Mouse (Mus musculus) brown adipose tissue, adult 24 weeks (tissue): ENCODE data around the gene Nfkbib. TPM values are rescaled to one million over a fixed set of nuclear protein-coding genes. Genes with fewer than 3 reads are reported as not detected.

Experiments
- H3K27ac ChIP-seq: fragments of 200-500 bp; replicated peaks from 2 replicates; pipeline ENCODE4 v1.5.1; 2012; ENCODE audit warnings: low read depth, mild to moderate bottlenecking, low read length
- H3K4me1 ChIP-seq: fragments of 200-500 bp; 2 replicates; pipeline ENCODE4 v1.6.1; 2012; ENCODE audit warnings: low read length, mixed read lengths; ENCODE audit not compliant: control insufficient read depth, insufficient read depth, insufficient read length
- H3K4me3 ChIP-seq: fragments of 200-500 bp; 2 replicates; pipeline ENCODE4 v1.5.1; 2012; ENCODE audit warnings: low read depth, mild to moderate bottlenecking, low read length, moderate library complexity; ENCODE audit not compliant: insufficient read depth
- polyA plus RNA-seq: library from polyadenylated mRNA; stranded (reverse); fragments of >200 nt; gene quantifications from 2 replicates; pipeline ENCODE4 v1.2.4, GENCODE M21; 2012; ENCODE audit not compliant: missing spikeins, insufficient read depth, insufficient read length

The Nfkbib gene
- polyA plus RNA-seq, 1 experiment, result 15.5 TPM

DNA sequence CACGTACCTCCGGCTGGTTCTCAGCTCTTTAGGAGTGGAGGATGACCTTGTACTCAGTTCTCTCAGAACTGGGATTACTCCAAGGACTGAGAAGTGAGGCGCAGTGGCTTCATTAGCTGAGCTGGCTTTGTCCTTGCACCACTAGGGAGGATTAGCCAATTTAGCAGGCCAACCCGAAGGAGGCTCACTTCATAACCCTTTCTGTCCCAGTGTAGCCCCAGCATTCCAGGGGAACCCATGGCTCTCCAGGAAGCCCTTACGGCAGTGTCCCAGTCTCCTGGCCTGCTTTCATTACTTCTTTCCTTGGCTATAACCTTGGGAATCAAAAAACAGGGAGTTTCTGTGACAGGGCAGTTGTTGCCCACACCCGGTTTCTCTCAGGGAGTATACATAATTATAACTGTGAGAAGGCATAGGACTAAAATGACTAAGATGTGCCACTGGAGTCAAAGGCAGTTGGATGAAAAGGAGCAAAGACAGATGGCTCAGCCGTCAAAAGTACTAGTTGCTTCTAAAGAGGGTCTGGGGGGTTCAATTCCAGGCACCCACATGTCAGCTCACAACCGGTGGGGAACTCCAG, 40.4 kb upstream of the Nfkbib start:
- Histone ChIP-seq H3K4me1 (peaks cover 17% of the 10 kb centered on the region), H3K4me3 (peak overlapping the region; percentile 69)

DNA sequence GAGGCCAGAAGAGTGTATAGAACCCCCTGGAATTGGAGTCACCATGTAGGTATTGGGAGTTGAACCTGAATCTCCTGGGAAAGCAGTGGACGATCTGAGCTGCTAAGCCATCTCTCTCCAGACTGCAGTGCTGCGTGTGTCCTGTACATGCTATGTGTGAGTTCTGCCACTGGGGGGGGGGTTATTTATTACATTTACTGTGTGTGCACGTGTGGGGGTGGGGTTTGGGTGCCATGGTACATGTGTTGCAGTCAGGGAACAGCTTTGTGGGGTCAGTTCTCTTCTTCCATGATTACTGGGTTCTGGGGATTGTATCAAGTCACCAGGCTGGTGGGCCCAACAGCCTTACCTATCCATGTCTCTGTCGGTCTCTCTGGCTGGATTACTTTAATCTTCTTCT, 39.6 kb upstream of the Nfkbib start:
- peaks cover 11% of the 10 kb centered on the region for H3K4me1 ChIP-seq
- H3K4me3 ChIP-seq, result no peak overlapping the region
- 0 out of 2 replicates have a peak overlapping the region, but pooled peaks have one; percentile 14 for H3K27ac ChIP-seq

More for the DNA sequence above, 40.4 kb upstream of the Nfkbib start:
- H3K27ac ChIP-seq, result peak overlapping the region; percentile 99

DNA sequence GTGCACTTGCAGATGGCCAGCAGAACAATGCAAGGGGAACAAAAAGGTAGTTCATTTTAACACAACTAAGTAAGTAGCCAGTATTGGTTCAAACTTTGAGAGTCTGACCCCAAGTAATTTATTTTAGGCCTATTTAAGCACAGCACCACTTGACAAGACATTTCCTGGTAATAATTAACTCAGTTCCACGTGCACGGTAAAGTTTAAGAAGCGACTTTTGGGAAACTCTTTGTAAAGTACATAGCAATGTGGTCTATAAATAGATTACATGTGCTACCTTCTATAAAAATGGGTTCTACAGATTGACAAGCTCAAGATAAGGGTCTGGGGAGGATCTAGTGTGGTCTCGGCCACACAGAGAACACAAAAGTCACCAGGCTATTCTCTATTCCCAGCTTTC, 36.4 kb upstream of the Nfkbib start:
- Histone ChIP-seq H3K4me3 (no peak overlapping the region), H3K27ac (peak overlapping the region; percentile 93), H3K4me1 (peaks cover 18% of the 10 kb centered on the region)

DNA sequence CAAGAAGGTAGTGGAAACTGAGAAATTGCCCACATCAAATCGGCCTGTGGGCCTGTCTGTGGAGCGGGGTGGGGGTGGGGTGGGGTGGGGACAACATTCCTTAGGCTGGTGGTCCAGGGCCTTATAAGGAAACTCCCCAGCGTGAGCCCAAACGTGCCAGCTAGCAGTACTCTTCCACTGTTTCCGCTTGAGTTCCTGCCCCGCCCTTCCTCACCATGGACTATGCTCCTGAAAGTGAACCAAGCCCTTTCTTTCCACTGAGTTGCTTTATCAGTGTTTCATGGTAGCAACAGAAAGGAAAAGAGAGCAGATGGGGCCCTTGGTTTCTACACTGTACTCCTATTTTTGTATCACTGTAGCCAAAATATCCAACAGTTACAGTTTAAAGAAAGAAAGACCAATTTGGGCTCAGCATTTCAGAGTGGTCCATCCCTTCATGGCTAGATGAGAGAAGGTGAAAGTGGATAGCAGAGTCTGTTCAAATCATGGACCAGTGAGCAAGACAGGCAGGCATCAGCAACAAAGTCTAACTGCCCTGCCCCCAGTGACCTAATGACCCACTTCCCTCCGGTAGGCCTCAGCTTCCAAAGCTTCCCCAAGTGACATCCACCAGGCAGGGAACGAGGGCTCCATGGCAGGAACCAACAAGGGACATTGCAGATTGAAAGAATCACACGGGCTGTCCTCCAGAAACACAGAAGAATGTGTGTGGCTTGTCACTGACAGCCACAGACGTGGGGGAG, 35.7 kb upstream of the Nfkbib start:
- Histone ChIP-seq H3K4me3 (no peak overlapping the region), H3K27ac (peak overlapping the region; percentile 98), H3K4me1 (peaks cover 15% of the 10 kb centered on the region)

DNA sequence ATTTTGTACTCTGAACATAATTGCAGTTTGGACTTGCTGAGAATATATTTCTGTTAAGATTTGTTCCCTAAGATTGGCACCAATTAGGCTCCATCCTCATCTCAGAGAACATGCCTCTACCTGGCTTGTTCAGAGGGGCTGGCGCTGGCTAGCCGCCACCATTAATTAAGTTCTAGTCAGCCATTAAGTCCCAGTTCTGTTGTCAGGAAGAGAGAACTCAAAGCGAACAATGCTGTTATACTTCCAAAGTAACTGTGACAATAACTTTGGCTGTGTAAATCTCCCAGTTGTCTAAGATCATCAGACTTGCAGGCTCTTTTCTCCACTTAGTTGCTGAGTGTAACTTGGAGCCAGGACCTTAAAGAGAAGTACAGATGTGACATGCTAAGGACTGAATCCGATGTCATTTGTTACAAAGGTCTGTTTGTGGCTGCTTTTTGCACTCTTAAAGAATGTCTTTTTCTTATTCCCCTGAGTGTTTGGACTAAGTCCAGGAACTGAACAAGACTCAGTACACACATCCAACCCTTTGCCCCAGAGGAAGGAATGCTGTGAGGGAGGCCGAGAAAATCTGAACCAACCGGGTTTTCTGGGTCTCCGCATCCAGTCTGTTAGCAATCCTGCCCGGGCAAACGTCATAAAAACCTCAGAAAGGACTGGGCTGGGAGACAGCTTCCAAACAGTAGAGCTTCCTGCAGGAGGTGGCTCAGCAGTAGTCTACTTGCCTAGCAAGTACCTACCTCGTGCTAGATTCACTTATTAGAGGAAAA, 34.8 kb upstream of the Nfkbib start:
- peak overlapping the region; percentile 13; the same call in 1 of the 2 replicates for H3K4me3 ChIP-seq
- H3K4me1 ChIP-seq, result peaks cover 15% of the 10 kb centered on the region
- H3K27ac ChIP-seq, result peak overlapping the region; percentile 98

DNA sequence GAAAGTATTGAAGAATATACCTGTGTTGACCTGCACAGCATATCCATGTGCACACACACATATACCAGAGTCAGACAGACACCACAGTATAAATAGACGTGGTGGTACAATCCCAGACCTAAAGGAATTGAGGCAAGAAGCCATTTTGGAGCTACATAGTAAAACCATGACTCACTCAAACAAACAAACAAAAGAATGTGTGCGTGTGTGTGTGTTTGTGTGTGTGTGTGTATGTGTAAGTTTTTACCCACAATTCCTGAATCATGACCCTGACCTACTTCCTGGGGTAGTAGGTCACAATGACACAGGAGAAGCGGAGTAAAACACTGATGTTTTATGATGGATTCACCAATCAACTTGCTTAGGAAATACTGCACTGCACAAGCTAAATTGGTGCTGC, 34.1 kb upstream of the Nfkbib start:
- H3K27ac ChIP-seq, result peak overlapping the region; percentile 98
- H3K4me3 ChIP-seq, result no peak overlapping the region
- peaks cover 16% of the 10 kb centered on the region for H3K4me1 ChIP-seq

DNA sequence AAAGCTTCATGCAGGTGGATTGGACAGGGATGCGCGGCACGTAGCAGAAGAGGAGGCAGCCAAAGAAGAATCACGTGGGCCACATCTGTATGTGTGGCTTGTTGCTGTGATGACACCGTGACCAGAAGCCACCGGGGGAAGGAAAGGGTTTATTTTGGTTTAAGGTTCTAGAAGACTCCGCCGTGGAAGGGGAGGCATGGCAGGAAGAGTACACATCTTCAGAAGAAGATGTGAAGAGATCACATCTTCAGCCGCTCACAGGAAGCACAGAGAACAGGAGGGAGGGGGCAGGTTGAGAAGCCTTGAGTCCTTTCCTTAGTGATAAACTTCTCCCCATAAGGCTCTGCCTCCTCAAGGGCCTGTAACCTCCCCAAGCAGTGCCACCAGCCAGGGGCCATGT, 32.7 kb upstream of the Nfkbib start:
- H3K4me1 ChIP-seq, result peaks cover 18% of the 10 kb centered on the region
- no peak overlapping the region for H3K4me3 ChIP-seq
- no peak overlapping the region for H3K27ac ChIP-seq

DNA sequence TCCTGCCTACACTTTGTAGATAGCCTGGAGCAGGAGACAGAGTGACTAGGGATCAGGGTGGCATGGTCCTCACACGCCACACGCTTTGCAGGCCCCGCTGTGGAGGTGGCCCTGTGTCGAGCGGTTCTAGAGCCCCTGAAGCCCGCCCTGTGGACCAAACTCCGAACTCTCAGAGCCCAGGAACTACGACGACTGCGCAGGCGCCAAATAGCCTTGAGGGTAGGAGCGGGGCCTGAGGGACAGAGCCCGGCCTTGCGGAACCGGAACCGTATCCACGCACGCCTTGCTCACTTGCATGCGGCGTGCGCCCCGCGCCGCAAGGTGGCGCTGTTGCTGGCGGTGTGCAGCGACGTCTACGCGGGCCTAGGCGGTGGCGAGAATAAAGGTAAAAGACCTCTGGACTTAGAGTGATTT, 29.3 kb upstream of the Nfkbib start:
- Histone ChIP-seq H3K27ac (peak overlapping the region; percentile 90), H3K4me1 (peaks cover 9% of the 10 kb centered on the region), H3K4me3 (peak overlapping the region; percentile 55)

DNA sequence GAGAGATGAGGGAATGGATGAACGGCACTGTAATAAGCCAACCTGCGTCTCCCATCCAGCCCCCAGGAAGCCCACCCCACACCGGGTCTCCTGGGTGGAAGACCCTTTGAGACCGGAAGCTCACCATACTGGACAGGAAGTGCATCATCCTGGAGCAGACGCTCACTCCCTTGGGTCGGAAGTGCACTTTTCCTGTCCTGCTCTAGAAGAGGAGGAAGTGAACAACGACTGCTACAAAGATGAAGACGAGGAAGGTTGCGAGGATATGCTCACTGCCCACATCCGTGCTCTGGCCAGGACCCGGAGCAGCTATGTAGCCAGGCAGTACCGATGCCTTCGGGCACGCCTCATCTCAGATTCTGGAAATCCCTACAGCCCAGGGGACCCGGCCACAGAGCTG, 28.5 kb upstream of the Nfkbib start:
- Histone ChIP-seq H3K4me1 (peaks cover 3% of the 10 kb centered on the region; the same call in 1 of the 2 replicates), H3K27ac (peak overlapping the region; percentile 90), H3K4me3 (peak overlapping the region; percentile 55)

DNA sequence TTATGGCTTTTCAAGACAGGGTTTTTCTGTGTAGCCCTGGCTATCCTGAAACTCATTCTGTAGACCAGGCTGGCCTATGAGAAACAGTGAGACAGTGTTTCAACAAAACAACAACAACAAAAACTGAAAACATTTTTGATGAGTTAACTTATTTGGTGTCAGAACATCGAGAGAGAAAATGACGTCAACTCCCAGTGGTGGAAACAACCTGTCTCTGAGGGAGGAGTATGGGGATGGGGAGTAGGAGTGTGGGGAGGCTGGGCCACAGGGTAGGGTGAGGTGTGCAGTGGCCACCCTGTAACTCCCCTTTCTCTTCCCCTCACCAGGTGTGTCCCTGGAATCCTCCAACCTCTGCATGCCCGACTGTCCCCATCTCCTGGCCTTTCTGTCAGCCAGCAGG, 27.2 kb upstream of the Nfkbib start:
- peaks cover 2% of the 10 kb centered on the region; the same call in 1 of the 2 replicates for H3K4me1 ChIP-seq
- H3K4me3 ChIP-seq, result no peak overlapping the region
- no peak overlapping the region for H3K27ac ChIP-seq

DNA sequence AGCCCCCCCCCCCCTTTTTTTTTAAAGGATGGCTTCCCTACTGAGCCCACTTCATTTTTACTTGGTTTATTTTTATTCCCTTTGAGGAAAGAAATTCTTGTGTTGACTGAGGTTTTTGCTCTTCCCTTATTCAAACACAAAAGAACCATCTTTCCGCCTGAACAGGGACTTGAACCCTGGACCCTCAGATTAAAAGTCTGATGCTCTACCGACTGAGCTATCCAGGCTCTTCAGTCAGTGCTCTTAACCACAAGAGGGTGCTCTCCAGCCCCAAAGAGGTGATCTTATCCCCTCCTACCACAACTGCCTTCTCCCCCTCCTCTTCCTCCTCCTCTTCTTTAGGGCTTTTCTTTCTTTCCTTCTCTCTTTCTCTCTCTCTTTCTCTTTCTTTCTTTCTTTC, 26.5 kb upstream of the Nfkbib start:
- Histone ChIP-seq H3K4me3 (no peak overlapping the region), H3K4me1 (peaks cover 5% of the 10 kb centered on the region; the same call in 1 of the 2 replicates), H3K27ac (no peak overlapping the region)

DNA sequence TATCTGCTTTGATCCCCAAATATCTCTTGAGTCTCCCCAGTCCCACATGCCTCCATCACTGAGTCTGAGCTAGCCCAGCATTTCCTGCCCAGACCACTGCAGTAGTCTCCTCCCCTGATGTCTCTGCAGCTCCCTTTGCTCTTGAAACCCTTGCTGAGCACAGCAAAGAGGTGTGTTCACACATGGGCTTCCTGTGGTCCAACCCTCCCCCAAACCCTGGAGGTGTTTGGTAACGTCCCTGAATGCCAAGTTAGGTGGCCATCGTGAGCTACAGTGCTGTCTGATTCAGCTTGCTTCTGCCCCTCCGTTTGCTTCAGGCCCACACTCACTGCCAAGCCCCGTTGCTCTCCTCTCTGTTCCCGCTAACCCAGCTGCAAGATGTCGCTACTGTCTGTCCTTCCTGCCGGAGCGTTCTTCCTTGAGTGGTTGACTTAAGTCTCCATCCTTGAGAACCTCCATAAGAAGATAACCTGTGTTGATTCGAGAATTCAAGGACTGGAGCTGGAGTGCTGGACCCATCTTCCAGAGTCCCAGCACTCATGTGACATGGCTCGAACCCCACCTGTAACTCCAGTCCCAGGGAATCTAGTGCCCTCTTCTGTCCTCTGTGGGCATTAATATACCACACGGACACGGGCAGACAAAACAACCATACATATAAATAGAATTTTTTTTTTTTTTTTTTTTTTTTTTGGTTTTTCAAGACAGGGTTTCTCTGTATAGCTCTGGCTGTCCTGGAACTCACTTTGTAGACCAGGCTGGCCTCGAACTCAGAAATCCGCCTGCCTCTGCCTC, 25.3 kb upstream of the Nfkbib start:
- H3K4me1 ChIP-seq, result peaks cover 5% of the 10 kb centered on the region; the same call in 1 of the 2 replicates
- H3K4me3 ChIP-seq, result no peak overlapping the region
- H3K27ac ChIP-seq, result no peak overlapping the region

DNA sequence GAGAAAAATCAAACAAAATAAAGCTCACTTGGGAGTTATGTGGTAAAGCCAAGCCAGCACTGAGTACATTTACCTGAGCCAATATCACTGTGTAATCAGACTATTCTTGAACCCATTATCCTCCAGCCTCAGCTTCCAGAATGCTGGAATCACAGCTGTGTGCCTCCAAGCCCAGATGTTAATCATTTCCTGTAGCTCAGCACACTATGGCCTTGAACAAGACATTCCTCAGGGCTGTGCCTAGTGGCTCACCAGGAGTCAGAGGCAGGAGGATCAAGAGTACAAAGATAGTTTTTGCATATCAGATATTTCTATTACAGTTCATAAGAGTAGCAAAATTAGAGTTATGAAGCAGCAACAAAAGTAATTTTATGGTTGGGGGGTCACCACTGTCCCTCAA, 24.4 kb upstream of the Nfkbib start:
- H3K27ac ChIP-seq, result no peak overlapping the region
- peaks cover 5% of the 10 kb centered on the region; the same call in 1 of the 2 replicates for H3K4me1 ChIP-seq
- no peak overlapping the region for H3K4me3 ChIP-seq

DNA sequence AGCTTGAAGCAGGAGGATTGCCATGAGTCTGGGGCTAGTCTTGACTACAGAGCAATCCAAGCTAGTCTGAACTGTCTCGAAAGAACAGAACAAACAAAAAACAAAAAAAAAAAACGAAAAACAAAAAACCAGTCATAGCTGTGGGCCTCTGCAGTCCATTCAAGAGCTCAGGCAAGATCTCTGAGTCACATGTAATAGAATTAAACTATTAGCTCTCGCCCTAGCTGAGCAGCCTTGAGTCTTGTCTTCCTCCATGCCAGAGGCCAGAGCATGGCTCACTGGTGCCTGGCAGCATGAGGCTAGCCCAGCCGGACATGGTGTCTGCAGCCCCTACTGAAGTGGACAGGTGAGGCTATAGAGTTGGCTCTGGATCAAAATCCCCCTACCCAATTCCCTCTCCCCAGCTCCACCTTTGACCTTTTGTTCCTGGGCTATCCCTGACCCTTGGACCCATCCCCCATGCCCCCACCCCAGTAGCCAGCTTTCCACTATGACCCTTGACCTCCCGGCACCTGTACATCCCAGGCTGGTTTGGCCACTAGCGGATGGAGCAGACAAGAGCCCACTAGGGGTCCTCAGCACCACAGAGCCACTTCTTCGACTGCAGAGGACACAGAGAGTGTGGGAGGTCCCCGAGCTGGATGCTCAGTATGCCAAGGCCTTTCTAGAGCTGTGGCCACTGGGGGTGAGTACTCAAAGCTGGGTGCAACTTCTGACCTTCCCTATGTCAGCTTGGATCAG, 22.9 kb upstream of the Nfkbib start:
- no peak overlapping the region for H3K4me3 ChIP-seq
- no peak overlapping the region for H3K27ac ChIP-seq
- H3K4me1 ChIP-seq, result 0 out of 2 replicates have a peak, but pooled peaks cover 5% of the 10 kb centered on the region
